ENCODE assay signal across 21 mouse cellular contexts in genomic region chr1:192277801-192278385, GRCm38 (mm10).
DNase-seq lines count a peak whose midpoint lies in the region; ATAC-seq and TF ChIP-seq lines count a peak whose summit lies in the region.
"Had no signal": no experiment of that assay in that cellular context is flagged by ENCODE, and none has a peak within 500 bp of the region (broad histone marks: within the 10 kb centered on the region; RNA-seq: fewer than 3 reads in every experiment).

No protein-coding gene starts in this region.

- H3K27me3 ChIP-seq in hindbrain, postnatal 0 days (ENCODE audit: insufficient read depth, low read length), result no peaks in the 10 kb centered on the region
- no peaks in the 10 kb centered on the region for H3K27me3 ChIP-seq in hindbrain, embryonic 14.5 days (ENCODE audit: control insufficient read depth, insufficient read depth, low read length)
- H3K27me3 ChIP-seq: embryonic facial prominence, embryonic 12.5 days; forebrain, embryonic 13.5 days; hindbrain, embryonic 12.5 days; intestine, embryonic 15.5 days had no signal

- no peak for TF ChIP-seq POLR2A in cortical plate, adult 2 months (IDR thresholded peaks at IDR 0.05; ENCODE audit: extremely low read depth, insufficient read depth, low read length)

- H3K4me1 ChIP-seq in hindbrain, postnatal 0 days (ENCODE audit: insufficient read depth, low read length), result 0 out of 2 replicates have a peak, but pooled peaks cover 3% of the 10 kb centered on the region
- H3K4me1 ChIP-seq in hindbrain, embryonic 14.5 days (replicated peaks; ENCODE audit: control insufficient read depth, insufficient read depth, low read length), result no peaks in the 10 kb centered on the region
- H3K4me1 ChIP-seq in cortical plate, adult 2 months (ENCODE audit: control insufficient read depth, insufficient read depth, low read length), result peaks cover 18% of the 10 kb centered on the region
- H3K4me1 ChIP-seq: forebrain, embryonic 13.5 days; heart, embryonic 10.5 days; intestine, embryonic 15.5 days had no signal

- H3K27ac ChIP-seq in hindbrain, postnatal 0 days, result no peak overlapping the region
- no peak overlapping the region for H3K27ac ChIP-seq in hindbrain, embryonic 14.5 days
- peak overlapping the region; percentile 56; the same call in 1 of the 2 replicates for H3K27ac ChIP-seq in cortical plate, adult 2 months (ENCODE audit: insufficient read depth, low read length)
- H3K27ac ChIP-seq: embryonic facial prominence, embryonic 12.5 days; forebrain, embryonic 13.5 days; heart, embryonic 10.5 days; hindbrain, embryonic 12.5 days; intestine, embryonic 15.5 days had no signal

- H3K9me3 ChIP-seq in hindbrain, postnatal 0 days (ENCODE audit: low read length), result no peaks in the 10 kb centered on the region
- H3K9me3 ChIP-seq in hindbrain, embryonic 14.5 days (ENCODE audit: control insufficient read depth, low read length), result no peaks in the 10 kb centered on the region
- H3K9me3 ChIP-seq: embryonic facial prominence, embryonic 12.5 days; forebrain, embryonic 13.5 days; G1E; heart, embryonic 10.5 days; hindbrain, embryonic 12.5 days; intestine, embryonic 15.5 days had no signal

- H3K4me3 ChIP-seq in hindbrain, postnatal 0 days (ENCODE audit: low read length), result no peak overlapping the region
- H3K4me3 ChIP-seq in hindbrain, embryonic 14.5 days (replicated peaks; ENCODE audit: low read length), result no peak overlapping the region
- no peak overlapping the region for H3K4me3 ChIP-seq in cortical plate, adult 2 months (ENCODE audit: insufficient read depth, low read length)
- H3K4me3 ChIP-seq: embryonic facial prominence, embryonic 12.5 days; forebrain, embryonic 13.5 days; heart, embryonic 10.5 days; hindbrain, embryonic 12.5 days; intestine, embryonic 15.5 days had no signal

- DNase-seq in hindbrain, postnatal 0 days (ENCODE audit: low spot score), result no peak
- no peak for DNase-seq in hindbrain, embryonic 14.5 days (ENCODE audit: low spot score)
- peak; percentile 69 for DNase-seq in brain, adult 2 months (ENCODE audit: low read depth, low spot score)
- DNase-seq in retina, embryonic 14.5 days (ENCODE audit: low spot score), result peak; percentile 25
- no peak for DNase-seq in Muller cell, postnatal 12 days (ENCODE audit: inconsistent ontology term)
- DNase-seq: adrenal gland, postnatal 10 days; cerebellum, adult 18-20 months; cerebellum, adult 9-11 months; embryo, embryonic 11 days; forebrain, postnatal 0 days; heart, adult 18-20 months; heart, postnatal 10 days; heart, postnatal 4 days had no signal

- no peak overlapping the region for H3K9ac ChIP-seq in hindbrain, postnatal 0 days (replicated peaks; ENCODE audit: low read length)
- H3K9ac ChIP-seq in hindbrain, embryonic 14.5 days, result no peak overlapping the region
- H3K9ac ChIP-seq: embryonic facial prominence, embryonic 12.5 days; forebrain, embryonic 13.5 days; forebrain, postnatal 0 days; hindbrain, embryonic 12.5 days; intestine, embryonic 15.5 days had no signal

- ATAC-seq in hindbrain, postnatal 0 days, result no peak
- ATAC-seq in hindbrain, embryonic 14.5 days (ENCODE audit: low FRiP score), result no peak
- ATAC-seq in CD4-positive, CD25-positive, alpha-beta regulatory T cell, adult 4 months, result no peak
- ATAC-seq: forebrain, embryonic 13.5 days; forebrain, postnatal 0 days; intestine, embryonic 15.5 days had no signal

- WGBS in hindbrain, postnatal 0 days, result 52% methylated on average over 5 of the region's 5 CpGs
- WGBS in hindbrain, embryonic 14.5 days, result 63% methylated on average over 5 of the region's 5 CpGs

- TF ChIP-seq CTCF in hindbrain, postnatal 0 days (IDR thresholded peaks at IDR 0.05; ENCODE audit: low read depth), result 0 out of 2 replicates have a peak, but pooled peaks have one; percentile 4
- no peak for TF ChIP-seq CTCF in cortical plate, adult 2 months (IDR thresholded peaks at IDR 0.05; ENCODE audit: extremely low read depth, insufficient read depth, low read length)

- H3K4me2 ChIP-seq in hindbrain, postnatal 0 days (ENCODE audit: low read depth, low read length), result no peak overlapping the region
- H3K4me2 ChIP-seq in hindbrain, embryonic 14.5 days (replicated peaks), result no peak overlapping the region
- H3K4me2 ChIP-seq: embryonic facial prominence, embryonic 12.5 days; forebrain, embryonic 13.5 days; hindbrain, embryonic 12.5 days; intestine, embryonic 15.5 days had no signal

- no peaks in the 10 kb centered on the region for H3K36me3 ChIP-seq in hindbrain, postnatal 0 days (ENCODE audit: insufficient read depth, low read length)
- H3K36me3 ChIP-seq in hindbrain, embryonic 14.5 days (replicated peaks; ENCODE audit: control insufficient read depth, insufficient read depth), result no peaks in the 10 kb centered on the region
- H3K36me3 ChIP-seq: embryonic facial prominence, embryonic 12.5 days; G1E; heart, embryonic 10.5 days; hindbrain, embryonic 12.5 days; intestine, embryonic 15.5 days had no signal

Comparison
In these comparisons a context has a peak if more than half of its experiments do, and no peak if none do; other contexts are left out.
1. DNase-seq: peak in brain, adult 2 months (single experiment) and retina, embryonic 14.5 days (single experiment); none in hindbrain, postnatal 0 days (single experiment), hindbrain, embryonic 14.5 days (single experiment) and Muller cell, postnatal 12 days (single experiment).